Mouse (Mus musculus): ENCODE results near the gene Arhgap22. TPM values are rescaled to one million over a fixed set of nuclear protein-coding genes. Genes with fewer than 3 reads are reported as not detected.

Arhgap22 gene
- total RNA-seq, 2 experiments from 2014 or later, result not detected

GRCm38 (mm10) chr14:33319541-33320521 is 106.0 kb downstream of the Arhgap22 start:
- peak; percentile 60; the same call in 1 of the 2 replicates for ATAC-seq (replicated peaks; ENCODE audit: low FRiP score, low TSS enrichment, poor library complexity, severe bottlenecking)

DNA sequence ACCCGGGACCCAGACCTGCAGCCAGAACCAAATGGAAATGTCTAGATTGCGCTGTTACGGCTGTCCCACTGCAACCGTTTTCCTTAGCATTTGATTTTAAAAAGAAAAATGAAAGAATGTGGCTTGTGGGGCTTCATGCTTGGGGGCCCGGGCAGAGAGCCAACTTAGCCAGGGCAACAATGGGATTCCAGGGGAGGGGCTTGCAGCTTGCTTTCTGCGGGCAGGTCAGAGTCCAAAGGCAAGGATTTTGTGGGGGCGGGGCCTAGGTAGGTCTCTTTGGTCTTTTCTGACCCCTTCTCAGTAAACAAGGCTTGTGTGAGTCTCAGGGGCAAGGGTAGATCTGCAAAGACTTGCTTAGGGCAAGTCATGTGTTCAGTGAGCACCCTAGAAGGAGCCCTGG is 107.0 kb downstream of the Arhgap22 start:
- no peak for ATAC-seq (replicated peaks; ENCODE audit: low FRiP score, low TSS enrichment, poor library complexity, severe bottlenecking)

DNA sequence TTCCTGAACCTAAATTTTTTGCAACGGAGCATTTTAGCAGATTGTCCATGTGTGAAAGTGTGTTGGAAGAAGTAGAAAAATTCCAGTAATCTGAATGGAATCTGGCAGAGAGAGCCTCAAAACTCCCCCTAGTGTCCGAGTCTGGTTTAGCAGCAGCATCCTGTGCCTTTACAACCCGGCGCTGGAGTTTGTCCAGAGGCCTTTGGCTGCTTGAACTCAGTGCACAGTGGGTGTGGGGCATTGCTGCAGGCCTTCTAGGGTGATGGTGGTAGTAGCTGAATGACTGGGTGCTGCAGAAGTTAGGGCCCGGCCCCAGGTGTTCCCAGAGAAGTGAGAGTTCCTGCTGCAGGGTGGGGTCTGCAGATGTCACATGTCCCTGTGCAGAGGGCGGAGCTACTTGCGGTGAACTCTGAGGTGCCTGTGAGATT is 108.8 kb downstream of the Arhgap22 start:
- ATAC-seq (replicated peaks; ENCODE audit: low FRiP score, low TSS enrichment, poor library complexity, severe bottlenecking), result peak; percentile 67

DNA sequence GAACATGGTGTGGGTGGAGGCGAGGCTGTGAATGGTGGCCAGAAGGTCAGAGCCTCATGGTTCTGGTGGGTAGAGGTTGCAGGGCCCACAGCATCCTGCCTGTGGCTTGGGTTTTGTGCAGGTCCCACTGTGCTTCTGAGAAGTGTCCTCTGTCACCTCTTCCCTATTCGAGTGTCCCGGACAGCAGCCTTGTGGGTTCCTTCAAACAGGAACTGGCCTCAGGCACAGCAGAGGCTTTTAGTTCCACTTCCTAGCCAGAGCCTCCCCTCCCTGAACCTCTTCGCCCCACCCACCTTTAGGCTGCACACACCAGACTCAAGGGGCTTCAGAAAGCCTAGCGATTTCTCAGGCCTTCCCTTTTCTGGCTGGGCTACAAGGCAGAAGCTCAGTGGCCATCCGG is 110.7 kb downstream of the Arhgap22 start:
- ATAC-seq (replicated peaks; ENCODE audit: low FRiP score, low TSS enrichment, poor library complexity, severe bottlenecking), result no peak

DNA sequence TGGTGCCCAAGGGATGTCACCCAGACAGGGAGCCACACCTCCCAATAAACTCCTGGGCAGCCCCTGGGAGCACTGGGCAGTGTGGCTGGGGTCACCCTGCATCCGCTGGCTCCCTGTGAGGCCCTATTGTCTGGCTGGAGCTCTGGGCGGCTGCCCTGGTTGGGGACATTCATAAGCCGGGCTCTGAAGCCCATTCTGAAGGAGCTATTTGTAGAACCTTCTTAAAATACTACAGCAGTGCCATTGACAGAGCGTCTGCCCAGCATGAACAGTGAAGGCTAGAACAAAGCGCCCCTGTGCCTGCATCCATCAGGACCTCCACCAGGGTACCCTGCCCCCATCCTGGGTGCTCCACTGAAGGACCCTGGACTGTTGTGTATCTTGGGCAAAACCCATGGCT is 114.5 kb downstream of the Arhgap22 start:
- no peak for ATAC-seq (replicated peaks; ENCODE audit: low FRiP score, low TSS enrichment, poor library complexity, severe bottlenecking)

GRCm38 (mm10) chr14:33329297-33329805 is 115.5 kb downstream of the Arhgap22 start:
- no peak for ATAC-seq (replicated peaks; ENCODE audit: low FRiP score, low TSS enrichment, poor library complexity, severe bottlenecking)

- peak; percentile 64 for ATAC-seq (replicated peaks; ENCODE audit: low FRiP score, low TSS enrichment, poor library complexity, severe bottlenecking)
These were observed 117.2 kb downstream of the Arhgap22 start for GRCm38 (mm10) chr14:33330986-33331385.

DNA sequence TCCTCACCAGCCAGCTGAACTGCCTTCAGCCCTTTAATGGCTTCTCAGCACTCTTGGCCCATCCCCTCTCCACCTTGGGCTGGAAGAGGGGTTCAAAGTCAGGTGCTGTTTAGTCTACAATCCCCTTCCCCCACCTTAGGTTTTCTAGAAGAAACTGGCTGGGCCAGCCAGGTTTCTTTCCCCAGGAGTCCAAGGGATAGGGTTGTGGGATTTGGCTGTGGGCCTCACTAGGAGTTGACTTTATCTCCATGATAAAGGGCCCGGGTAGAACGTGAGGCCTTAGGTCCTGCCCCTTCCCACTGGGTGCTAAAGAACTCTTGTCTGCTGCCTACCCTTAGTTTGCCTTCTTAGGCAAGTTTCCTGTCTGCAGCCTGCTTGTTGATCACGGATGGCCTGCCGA is 117.8 kb downstream of the Arhgap22 start:
- ATAC-seq (replicated peaks; ENCODE audit: low FRiP score, low TSS enrichment, poor library complexity, severe bottlenecking), result no peak

- peak; percentile 64; the same call in 1 of the 2 replicates for ATAC-seq (replicated peaks; ENCODE audit: low FRiP score, low TSS enrichment, poor library complexity, severe bottlenecking)
These were observed 120.0 kb downstream of the Arhgap22 start for GRCm38 (mm10) chr14:33333833-33334232.

DNA sequence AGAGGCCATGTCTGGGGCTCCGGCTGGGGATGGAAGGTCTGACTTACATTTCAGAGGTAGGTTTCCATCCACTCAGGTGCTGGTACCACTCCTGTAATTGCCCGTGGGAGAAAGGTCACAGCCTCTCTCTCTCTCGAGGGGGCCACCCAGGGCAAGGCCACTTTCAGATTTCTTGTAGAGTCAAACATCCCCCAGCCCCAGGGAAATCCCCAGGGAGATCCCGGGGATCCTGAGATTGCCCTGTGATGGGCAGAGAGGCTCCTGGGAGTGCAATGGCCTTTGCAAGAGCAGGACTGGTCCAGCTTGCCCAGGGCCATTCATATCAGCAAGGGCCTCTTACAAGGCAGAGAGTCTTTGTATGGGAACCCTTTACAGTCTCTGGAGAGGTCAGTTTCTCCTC is 120.6 kb downstream of the Arhgap22 start:
- ATAC-seq (replicated peaks; ENCODE audit: low FRiP score, low TSS enrichment, poor library complexity, severe bottlenecking), result no peak

DNA sequence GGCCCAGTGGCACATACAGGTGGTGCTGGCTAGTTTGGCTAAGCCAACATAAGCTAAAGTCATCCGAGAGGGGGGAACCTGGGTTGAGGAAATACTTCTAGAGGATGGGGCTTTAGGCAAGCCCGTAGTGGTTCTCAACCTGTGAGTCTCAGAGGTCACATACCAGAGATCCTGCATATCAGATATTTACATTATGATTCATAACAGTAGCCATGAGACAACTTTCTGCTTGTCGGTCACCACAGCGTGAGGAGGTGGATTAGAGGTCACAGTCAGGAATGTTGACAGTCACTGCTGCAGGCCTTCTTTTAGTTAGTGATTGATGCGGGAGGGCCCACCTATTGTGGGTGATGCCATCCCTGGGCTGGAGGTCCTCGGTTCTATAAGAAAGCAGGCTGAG is 121.9 kb downstream of the Arhgap22 start:
- ATAC-seq (replicated peaks; ENCODE audit: low FRiP score, low TSS enrichment, poor library complexity, severe bottlenecking), result no peak

- no peak for ATAC-seq (replicated peaks; ENCODE audit: low FRiP score, low TSS enrichment, poor library complexity, severe bottlenecking)
These were observed 124.9 kb downstream of the Arhgap22 start for GRCm38 (mm10) chr14:33338684-33339083.

GRCm38 (mm10) chr14:33343131-33343725 is 129.4 kb downstream of the Arhgap22 start:
- no peak for ATAC-seq (replicated peaks; ENCODE audit: low FRiP score, low TSS enrichment, poor library complexity, severe bottlenecking)

DNA sequence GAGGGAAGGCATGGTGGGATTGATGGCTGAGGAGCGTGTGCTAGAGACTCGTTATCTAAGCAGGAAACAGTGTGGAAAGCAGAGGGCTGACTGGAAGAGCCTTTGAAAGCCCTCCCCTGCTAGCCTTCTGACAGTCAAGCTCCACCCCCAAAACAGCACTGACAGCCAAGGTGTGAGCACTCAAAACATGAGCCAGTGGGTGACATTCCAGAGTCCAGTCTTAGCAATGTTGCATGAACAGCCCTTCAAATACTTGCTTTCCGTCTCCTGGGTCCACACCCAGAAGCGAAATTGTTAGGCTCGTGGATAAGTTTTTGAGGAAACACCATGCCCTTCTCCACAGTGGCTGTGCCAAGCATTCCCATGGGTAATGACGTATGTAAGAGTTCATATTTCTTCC is 132.7 kb downstream of the Arhgap22 start:
- ATAC-seq (replicated peaks; ENCODE audit: low FRiP score, low TSS enrichment, poor library complexity, severe bottlenecking), result no peak

DNA sequence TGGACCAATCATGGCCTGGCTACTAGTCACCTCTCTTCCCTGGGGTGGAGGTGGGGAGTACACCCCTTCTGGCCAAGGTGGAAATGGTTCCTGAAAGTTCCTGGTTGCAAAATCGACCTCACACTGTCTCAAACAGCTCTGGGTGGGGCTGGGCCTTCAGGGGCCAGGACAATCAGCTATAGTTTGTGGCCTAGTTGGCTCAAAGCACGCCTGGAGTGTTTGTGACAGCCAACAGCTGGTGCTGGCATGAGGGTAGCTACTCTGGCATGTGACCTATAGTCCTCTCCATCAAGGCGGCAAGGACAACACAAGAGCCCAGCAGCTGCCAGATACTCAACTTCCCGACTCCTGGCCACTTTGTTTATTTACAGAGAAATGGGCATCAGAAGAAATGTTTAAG is 133.9 kb downstream of the Arhgap22 start:
- no peak for ATAC-seq (replicated peaks; ENCODE audit: low FRiP score, low TSS enrichment, poor library complexity, severe bottlenecking)

DNA sequence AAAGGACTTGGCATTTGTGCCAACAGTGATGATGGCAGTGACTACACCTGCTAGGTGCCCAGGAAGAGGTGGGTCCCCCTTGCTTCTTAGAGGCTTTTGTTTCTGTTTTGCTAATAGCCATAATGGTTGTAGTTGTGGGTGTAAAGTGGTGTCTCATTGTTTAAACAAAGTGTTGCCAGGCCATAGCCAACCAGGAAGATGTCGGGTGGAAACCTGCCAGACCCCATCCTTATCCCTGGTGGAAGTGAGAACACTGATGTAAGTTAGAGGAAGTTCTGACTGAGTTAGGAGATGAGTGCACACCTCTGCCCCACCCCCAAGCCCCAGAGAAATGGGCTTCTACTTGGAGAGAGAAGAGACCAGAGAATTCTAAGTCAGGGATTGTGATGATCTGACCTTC is 134.3 kb downstream of the Arhgap22 start:
- no peak for ATAC-seq (replicated peaks; ENCODE audit: low FRiP score, low TSS enrichment, poor library complexity, severe bottlenecking)

DNA sequence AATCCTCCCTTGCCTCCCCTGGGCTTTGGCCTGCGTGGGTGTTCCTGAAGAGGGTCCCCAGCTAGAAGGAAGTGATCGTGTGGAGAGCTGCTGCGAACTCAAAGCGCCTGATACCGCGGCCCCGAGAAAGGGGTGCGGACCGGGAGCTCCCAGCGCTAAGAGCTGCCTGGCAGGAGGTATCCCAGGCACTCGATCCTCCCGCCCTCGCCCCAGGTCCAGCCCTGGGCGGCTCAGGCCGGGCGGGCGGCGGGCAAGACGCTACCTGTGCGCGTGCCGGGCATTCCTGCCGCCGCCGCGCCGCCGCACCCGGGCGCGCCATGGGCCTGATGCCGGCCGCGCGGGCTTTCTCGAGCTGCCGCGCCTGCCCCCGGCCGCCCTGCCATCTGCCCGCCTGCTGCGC is 137.2 kb downstream of the Arhgap22 start:
- ATAC-seq (replicated peaks; ENCODE audit: low FRiP score, low TSS enrichment, poor library complexity, severe bottlenecking), result no peak

GRCm38 (mm10) chr14:33351984-33352722 is 138.3 kb downstream of the Arhgap22 start:
- peak; percentile 35; the same call in 1 of the 2 replicates for ATAC-seq (replicated peaks; ENCODE audit: low FRiP score, low TSS enrichment, poor library complexity, severe bottlenecking)

- no peak for ATAC-seq (replicated peaks; ENCODE audit: low FRiP score, low TSS enrichment, poor library complexity, severe bottlenecking)
These were observed 139.1 kb downstream of the Arhgap22 start for GRCm38 (mm10) chr14:33352890-33353289.

DNA sequence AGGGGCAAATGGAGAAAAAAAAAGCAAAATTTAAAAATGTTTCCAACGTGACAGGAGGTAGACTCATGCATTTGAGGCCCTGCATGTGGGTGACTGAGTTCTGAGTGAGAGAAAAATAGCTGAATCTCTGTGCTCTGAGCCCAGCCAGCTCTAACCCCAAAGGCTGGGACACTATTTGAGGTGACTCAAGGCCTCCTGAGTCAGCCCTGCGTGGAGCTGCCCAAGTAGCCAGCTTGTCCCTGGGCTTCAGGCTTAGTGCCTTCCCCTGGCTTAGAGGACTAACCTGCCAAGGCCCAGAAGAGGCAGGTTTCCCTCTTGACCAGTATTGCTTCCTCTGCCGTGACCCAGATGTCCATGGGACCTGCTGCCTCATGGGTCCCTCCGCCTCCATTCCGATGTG is 141.4 kb downstream of the Arhgap22 start:
- no peak for ATAC-seq (replicated peaks; ENCODE audit: low FRiP score, low TSS enrichment, poor library complexity, severe bottlenecking)

Data from megakaryocyte-erythroid progenitor cell, adult 5-6 weeks (primary cell).